Mouse (Mus musculus): Measurements from ENCODE around the gene Slc20a1.

The Slc20a1 gene

GRCm38 (mm10) chr2:129186291-129186919 lies 12.2 kb upstream of the Slc20a1 start:
- no peak for DNase-seq (ENCODE audit: low spot score)

GRCm38 (mm10) chr2:129192392-129193150 lies 6.0 kb upstream of the Slc20a1 start:
- no peak for DNase-seq (ENCODE audit: low spot score)

- no peak for DNase-seq (ENCODE audit: low spot score)
Observed at GRCm38 (mm10) chr2:129196317-129196716, 2.2 kb upstream of the Slc20a1 start.

- DNase-seq (ENCODE audit: low spot score) = no peak
Observed at GRCm38 (mm10) chr2:129197197-129197596, 1.4 kb upstream of the Slc20a1 start.

- DNase-seq (ENCODE audit: low spot score) = no peak
Observed at GRCm38 (mm10) chr2:129197843-129198435, 625 bp upstream of the Slc20a1 start.

GRCm38 (mm10) chr2:129199328-129200085 lies 943 bp downstream of the Slc20a1 start:
- DNase-seq (ENCODE audit: low spot score) = no peak

GRCm38 (mm10) chr2:129205000-129205399 lies 6.4 kb downstream of the Slc20a1 start:
- no peak for DNase-seq (ENCODE audit: low spot score)

- DNase-seq (ENCODE audit: low spot score) = no peak
Observed at GRCm38 (mm10) chr2:129206824-129207223, 8.3 kb downstream of the Slc20a1 start.

GRCm38 (mm10) chr2:129208181-129208746 lies 9.7 kb downstream of the Slc20a1 start:
- DNase-seq (ENCODE audit: low spot score) = no peak

- no peak for DNase-seq (ENCODE audit: low spot score)
Observed at GRCm38 (mm10) chr2:129210089-129210749, 11.7 kb downstream of the Slc20a1 start.

- DNase-seq (ENCODE audit: low spot score) = no peak
Observed at GRCm38 (mm10) chr2:129211255-129211654, 12.7 kb downstream of the Slc20a1 start.

GRCm38 (mm10) chr2:129211957-129212356 lies 13.4 kb downstream of the Slc20a1 start:
- DNase-seq (ENCODE audit: low spot score) = no peak

- DNase-seq (ENCODE audit: low spot score) = no peak
Observed at GRCm38 (mm10) chr2:129212566-129212965, 14.0 kb downstream of the Slc20a1 start.

- DNase-seq (ENCODE audit: low spot score) = no peak
Observed at GRCm38 (mm10) chr2:129214774-129215173, 16.2 kb downstream of the Slc20a1 start.

- DNase-seq (ENCODE audit: low spot score) = no peak
Observed at GRCm38 (mm10) chr2:129217612-129218185, 19.1 kb downstream of the Slc20a1 start.

GRCm38 (mm10) chr2:129218537-129219105 lies 20.1 kb downstream of the Slc20a1 start:
- no peak for DNase-seq (ENCODE audit: low spot score)

GRCm38 (mm10) chr2:129221097-129221632 lies 22.6 kb downstream of the Slc20a1 start:
- no peak for DNase-seq (ENCODE audit: low spot score)

- DNase-seq (ENCODE audit: low spot score) = no peak
Observed at GRCm38 (mm10) chr2:129224178-129224577, 25.6 kb downstream of the Slc20a1 start.

- no peak for DNase-seq (ENCODE audit: low spot score)
Observed at GRCm38 (mm10) chr2:129225251-129225819, 26.8 kb downstream of the Slc20a1 start.

- DNase-seq (ENCODE audit: low spot score) = no peak
Observed at GRCm38 (mm10) chr2:129226296-129226851, 27.8 kb downstream of the Slc20a1 start.

Measured in ovary, postnatal 14 days (tissue).